Mouse (Mus musculus) hindbrain, embryonic 12.5 days (tissue): ENCODE results near the gene Lrrc74b. TPM values are rescaled to one million over a fixed set of nuclear protein-coding genes. Genes with fewer than 3 reads are reported as not detected.
A peak's percentile ranks its signal among the peaks of the same experiment; 100 is the strongest.

Experiments
- ATAC-seq: fragments of 200-750 bp; cut with Nextera tagmentation; 2 replicates; pipeline ENCODE4 v1.8.0; 2017; ENCODE audit warnings: moderate TSS enrichment; ENCODE audit not compliant: low FRiP score
- H3K27ac ChIP-seq: fragments of 300-500 bp; sonication (generic); 2 replicates; pipeline ENCODE4 v1.5.1; 2016; ENCODE audit warnings: mild to moderate bottlenecking
- H3K27me3 ChIP-seq: fragments of 300-500 bp; sonication (generic); 2 replicates; pipeline ENCODE4 v1.6.1; 2016; ENCODE audit warnings: mild to moderate bottlenecking
- H3K36me3 ChIP-seq: fragments of 300-500 bp; sonication (generic); 2 replicates; pipeline ENCODE4 v1.6.1; 2016; ENCODE audit warnings: mild to moderate bottlenecking
- H3K4me1 ChIP-seq: fragments of 300-500 bp; sonication (generic); 2 replicates; pipeline ENCODE4 v1.6.1; 2016
- H3K4me2 ChIP-seq: fragments of 300-500 bp; sonication (generic); replicated peaks from 2 replicates; pipeline ENCODE4 v1.6.1; 2016; ENCODE audit warnings: mild to moderate bottlenecking
- H3K4me3 ChIP-seq: fragments of 300-500 bp; sonication (generic); 2 replicates; pipeline ENCODE4 v1.5.1; 2016; ENCODE audit warnings: mild to moderate bottlenecking
- H3K9ac ChIP-seq: fragments of 300-500 bp; sonication (generic); 2 replicates; pipeline ENCODE4 v1.6.1; 2016; ENCODE audit warnings: mild to moderate bottlenecking, moderate library complexity
- H3K9me3 ChIP-seq: fragments of 300-500 bp; sonication (generic); replicated peaks from 2 replicates; pipeline ENCODE4 v1.6.1; 2016; ENCODE audit warnings: mild to moderate bottlenecking
- WGBS: fragments of 180-500 bp; shearing (Covaris S2); methylation state at CpG from one replicate; pipeline ENCODE4 v1.1.7; 2016; 5-methylcytosine and 5-hydroxymethylcytosine counted together
- polyA plus RNA-seq: library from polyadenylated mRNA; unstranded; fragments of >200 nt; fragmentation: Nextera tagmentation; extraction: Ambion mirVana; gene quantifications from 2 replicates; pipeline ENCODE4 v1.2.1, GENCODE M21; 2016

The Lrrc74b gene
- polyA plus RNA-seq, 1 experiment from 2014 or later: 1.1 TPM

DNA sequence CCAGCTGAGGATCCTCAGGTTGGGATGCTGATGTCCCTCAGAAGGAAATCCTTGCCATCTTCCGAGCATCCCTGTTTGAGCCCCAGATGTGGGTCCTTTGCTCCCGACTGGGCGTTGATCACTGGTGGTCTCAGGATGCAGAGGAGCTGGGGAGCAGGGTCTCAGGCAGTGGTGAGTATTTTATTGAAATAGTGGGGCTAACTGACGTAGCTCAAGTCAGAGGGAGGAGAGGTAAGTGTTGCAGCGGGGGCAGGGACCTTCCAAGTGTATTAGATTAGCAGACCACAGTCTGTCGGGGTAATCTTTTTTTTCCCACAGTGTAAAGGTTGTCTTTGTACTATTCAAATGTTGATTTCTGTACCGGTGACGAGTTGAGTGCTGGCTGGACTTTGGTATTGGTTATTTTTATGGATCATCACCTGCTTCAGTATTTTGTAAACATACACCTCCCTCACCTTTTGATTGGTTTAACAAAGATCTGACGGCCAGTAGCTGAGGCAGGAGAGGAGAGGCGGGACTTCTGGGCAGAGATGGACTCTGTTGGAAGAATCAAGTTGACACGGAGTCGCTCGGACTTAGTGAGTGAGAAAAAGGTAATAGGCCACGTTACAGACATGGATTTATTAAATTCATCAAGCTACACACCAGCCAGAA is 28.2 kb downstream of the Lrrc74b start:
- H3K27ac ChIP-seq: no peak overlapping the region
- WGBS: 71% methylated on average over 14 of the region's 14 CpGs
- peaks cover 12% of the 10 kb centered on the region for H3K36me3 ChIP-seq
- H3K9ac ChIP-seq: no peak overlapping the region
- no peak overlapping the region for H3K4me3 ChIP-seq
- H3K4me1 ChIP-seq: peaks cover 17% of the 10 kb centered on the region
- H3K9me3 ChIP-seq: no peaks in the 10 kb centered on the region
- H3K27me3 ChIP-seq: no peaks in the 10 kb centered on the region
- ATAC-seq: no peak
- H3K4me2 ChIP-seq: no peak overlapping the region

DNA sequence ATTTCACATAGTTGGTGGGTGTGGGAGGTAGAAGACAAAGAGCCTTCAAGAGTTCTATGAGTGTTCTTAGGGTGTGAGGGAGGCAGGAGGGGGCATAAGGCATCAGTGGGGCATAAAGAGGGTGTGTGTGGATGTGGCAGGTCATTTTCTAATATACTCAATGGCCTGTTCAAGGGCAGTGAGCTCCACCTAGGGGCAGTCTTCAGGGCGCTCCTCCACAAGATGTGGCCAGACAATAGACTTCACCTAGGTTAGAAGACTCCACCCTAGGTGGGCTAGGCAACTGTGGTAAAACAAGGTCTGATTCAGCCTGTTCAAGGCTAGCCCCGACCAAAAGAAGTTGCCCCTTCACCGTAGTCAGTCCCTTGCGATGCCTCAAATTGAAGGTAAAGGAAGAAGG is 28.8 kb downstream of the Lrrc74b start:
- no peak overlapping the region for H3K4me3 ChIP-seq
- WGBS: 43% methylated on average over 4 of the region's 4 CpGs

DNA sequence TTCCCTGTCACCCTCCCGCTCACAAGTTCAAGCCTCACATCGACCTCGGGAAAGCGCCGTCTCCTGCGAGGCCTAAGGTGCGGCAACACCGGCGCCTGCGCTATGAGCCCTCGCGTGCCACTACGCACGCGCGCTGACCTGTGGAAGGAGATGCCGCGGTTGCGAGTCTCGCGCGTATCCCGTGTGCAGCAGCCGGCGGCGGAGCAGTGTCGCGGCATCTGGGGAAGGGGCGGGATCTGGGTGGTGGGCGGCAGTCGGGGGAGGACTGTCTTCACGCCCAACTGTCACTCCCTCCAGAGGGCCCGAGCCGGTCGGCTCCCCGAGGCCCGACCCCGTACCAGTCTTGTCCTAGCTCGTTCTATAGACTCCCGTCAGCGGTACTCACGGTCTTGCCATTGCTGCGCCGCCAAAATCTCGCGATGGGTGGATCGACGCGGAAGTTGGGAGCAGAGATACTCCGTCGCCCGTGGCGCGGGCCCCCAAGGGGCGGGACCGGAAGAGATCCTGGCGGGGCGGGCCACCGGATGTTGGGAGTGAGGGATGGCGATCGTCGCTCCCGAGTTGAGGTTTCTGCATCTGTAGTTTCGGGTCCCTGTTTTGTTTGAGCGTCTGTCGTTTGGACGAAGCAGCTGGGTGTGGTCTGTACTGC is 30.3 kb downstream of the Lrrc74b start, which contains the start of gene Thap7:
Gene Thap7, minus strand, starts transcription at position 497 of the 649 bp plus-strand sequence.
- peaks cover 33% of the 10 kb centered on the region for H3K36me3 ChIP-seq
- H3K27ac ChIP-seq: peak within 1 kb of the TSS; percentile 96
- ATAC-seq: peak; percentile 97
- H3K4me2 ChIP-seq: peak within 1 kb of the TSS; percentile 90
- H3K4me3 ChIP-seq: peak within 1 kb of the TSS; percentile 70
- H3K9ac ChIP-seq: peak within 1 kb of the TSS; percentile 87
- under 1% methylated on average over 67 of the region's 67 CpGs for WGBS
- H3K9me3 ChIP-seq: no peaks in the 10 kb centered on the region
- peaks cover 17% of the 10 kb centered on the region for H3K4me1 ChIP-seq
- H3K27me3 ChIP-seq: no peaks in the 10 kb centered on the region

More for the DNA sequence above, 28.8 kb downstream of the Lrrc74b start:
- no peak overlapping the region for H3K27ac ChIP-seq
- no peaks in the 10 kb centered on the region for H3K9me3 ChIP-seq
- 0 out of 2 replicates have a peak overlapping the region, but pooled peaks have one; percentile 90 for H3K4me2 ChIP-seq
- no peak for ATAC-seq
- H3K36me3 ChIP-seq: peaks cover 18% of the 10 kb centered on the region
- H3K9ac ChIP-seq: no peak overlapping the region
- H3K4me1 ChIP-seq: peaks cover 17% of the 10 kb centered on the region
- H3K27me3 ChIP-seq: no peaks in the 10 kb centered on the region

DNA sequence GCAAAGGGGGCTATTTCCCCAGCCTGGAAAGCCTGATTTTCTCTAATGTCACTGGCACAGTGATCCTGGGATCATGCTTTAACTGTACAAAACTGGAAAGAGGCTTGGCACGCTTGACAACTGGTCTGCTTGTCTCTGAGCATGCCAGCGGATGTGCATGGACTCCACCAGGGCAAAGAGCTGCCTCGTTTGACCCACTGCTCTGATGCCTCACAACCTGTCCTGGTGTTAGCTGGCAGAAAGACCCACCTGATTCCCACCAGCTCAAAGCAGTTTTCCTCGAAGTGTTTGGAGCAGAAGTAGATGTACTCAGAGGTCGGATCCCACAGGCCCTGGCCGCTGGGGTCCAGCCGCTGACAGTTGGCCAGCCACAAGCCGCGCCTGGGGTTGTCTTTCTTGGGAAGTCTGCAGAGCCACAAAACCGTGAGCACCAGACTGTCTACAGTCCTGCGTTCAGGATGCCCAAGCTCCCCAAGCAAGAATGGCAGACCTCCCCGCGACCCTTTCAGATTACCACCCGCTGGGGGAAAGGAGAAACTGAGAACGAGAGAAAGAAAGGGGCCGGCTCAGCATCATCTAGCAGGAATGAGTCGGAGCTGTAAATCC is 31.0 kb downstream of the Lrrc74b start:
- Histone ChIP-seq H3K4me2 (peak overlapping the region; percentile 90), H3K4me3 (peak overlapping the region; percentile 70), H3K27me3 (no peaks in the 10 kb centered on the region), H3K9ac (peak overlapping the region; percentile 87), H3K4me1 (peaks cover 17% of the 10 kb centered on the region), H3K27ac (peak overlapping the region; percentile 96), H3K9me3 (no peaks in the 10 kb centered on the region), H3K36me3 (peaks cover 40% of the 10 kb centered on the region)
- WGBS: 20% methylated on average over 17 of the region's 17 CpGs
- ATAC-seq: peak; percentile 6

DNA sequence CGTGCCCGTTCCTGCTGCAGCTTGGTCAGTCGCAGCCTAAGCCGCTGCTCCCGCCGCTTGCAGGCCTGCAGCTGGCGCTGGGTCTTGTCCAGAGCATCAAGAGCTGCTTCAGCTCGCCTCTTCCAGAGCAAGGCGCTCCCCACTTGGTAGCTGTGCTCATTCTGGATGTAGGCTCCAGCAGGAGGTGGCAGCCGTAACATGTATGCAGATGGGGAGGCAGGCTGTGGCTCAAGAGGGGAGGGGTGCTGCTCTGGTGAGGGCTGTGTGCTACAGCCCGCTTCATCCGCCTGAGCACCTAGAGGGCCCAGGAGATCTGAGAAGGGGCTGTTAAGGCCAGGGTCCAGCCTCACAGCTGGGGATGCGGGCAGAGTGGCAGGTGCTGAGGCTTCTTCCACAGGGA is 32.8 kb downstream of the Lrrc74b start:
- 87% methylated on average over 13 of the region's 13 CpGs for WGBS
- Histone ChIP-seq H3K9ac (no peak overlapping the region), H3K36me3 (peaks cover 54% of the 10 kb centered on the region), H3K27ac (no peak overlapping the region), H3K27me3 (no peaks in the 10 kb centered on the region), H3K4me2 (no peak overlapping the region), H3K9me3 (no peaks in the 10 kb centered on the region), H3K4me1 (peaks cover 17% of the 10 kb centered on the region), H3K4me3 (no peak overlapping the region)
- ATAC-seq: no peak

DNA sequence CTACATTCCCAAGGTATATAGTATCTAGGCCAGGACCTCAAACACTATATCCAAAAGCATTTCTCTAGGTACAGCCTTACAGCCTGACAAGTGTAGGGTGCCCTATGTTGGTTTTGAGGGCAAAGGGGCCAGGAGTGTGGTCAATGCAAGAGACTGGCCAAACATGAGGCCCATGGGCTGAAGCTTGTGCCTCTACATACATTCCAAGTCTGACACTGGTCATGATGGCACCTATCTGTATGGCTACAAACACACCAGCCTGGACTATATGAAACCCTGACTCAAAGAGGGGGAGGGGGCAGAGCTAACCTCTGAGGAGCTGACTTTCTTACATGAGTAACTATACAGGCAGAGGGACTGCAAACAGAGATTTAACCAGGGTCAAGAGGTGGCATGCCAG is 33.4 kb downstream of the Lrrc74b start:
- Histone ChIP-seq H3K4me1 (peaks cover 17% of the 10 kb centered on the region), H3K27ac (no peak overlapping the region), H3K36me3 (peaks cover 61% of the 10 kb centered on the region), H3K4me3 (no peak overlapping the region), H3K9me3 (no peaks in the 10 kb centered on the region), H3K4me2 (no peak overlapping the region), H3K9ac (no peak overlapping the region), H3K27me3 (no peaks in the 10 kb centered on the region)
- no peak for ATAC-seq

DNA sequence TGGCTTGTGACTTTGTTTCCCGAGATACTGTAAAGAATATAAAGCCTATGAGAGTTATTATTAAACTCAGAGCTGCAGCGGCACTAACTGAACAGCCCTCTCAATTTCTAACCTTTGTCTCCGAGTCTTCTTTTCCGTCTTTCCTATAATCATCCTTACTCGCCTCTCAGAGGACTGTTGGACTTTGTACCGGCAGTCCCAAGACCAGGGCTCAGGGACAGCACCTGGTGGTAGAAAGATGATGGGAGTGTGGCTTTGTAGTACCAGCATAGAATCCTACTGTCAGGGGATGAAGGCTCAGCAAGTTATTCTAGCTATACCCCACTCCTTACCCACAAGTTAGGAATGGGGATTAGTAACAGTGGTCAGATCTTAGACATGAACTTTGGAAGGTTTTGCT is 34.8 kb downstream of the Lrrc74b start:
- 93% methylated on average over 6 of the region's 6 CpGs for WGBS
- peaks cover 75% of the 10 kb centered on the region for H3K36me3 ChIP-seq

DNA sequence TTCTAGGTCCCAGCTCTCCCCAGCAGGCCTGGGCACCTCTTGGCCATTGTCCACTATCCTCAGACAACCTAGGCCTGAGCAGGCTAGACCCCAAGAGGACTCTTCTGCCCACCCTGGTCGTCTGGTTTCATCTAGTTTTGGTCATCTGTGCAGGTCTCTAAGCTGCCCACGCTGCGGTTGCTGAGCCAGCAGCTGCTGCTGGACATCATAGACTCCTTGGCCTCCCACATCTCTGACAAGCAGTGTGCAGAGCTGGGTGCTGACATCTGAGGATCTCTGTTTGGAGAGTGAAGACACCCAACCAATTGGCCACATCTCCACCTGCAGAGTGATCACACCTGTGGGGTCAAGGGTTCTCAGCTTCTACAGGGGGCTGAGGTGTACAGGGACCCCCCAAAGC is 35.5 kb downstream of the Lrrc74b start:
- no peak overlapping the region for H3K27ac ChIP-seq
- no peak overlapping the region for H3K4me2 ChIP-seq
- H3K4me3 ChIP-seq: no peak overlapping the region
- H3K4me1 ChIP-seq: peaks cover 9% of the 10 kb centered on the region
- no peaks in the 10 kb centered on the region for H3K9me3 ChIP-seq
- peaks cover 82% of the 10 kb centered on the region for H3K36me3 ChIP-seq
- WGBS: 92% methylated on average over 3 of the region's 3 CpGs
- no peak overlapping the region for H3K9ac ChIP-seq
- no peak for ATAC-seq
- H3K27me3 ChIP-seq: no peaks in the 10 kb centered on the region

More for the DNA sequence above, 34.8 kb downstream of the Lrrc74b start:
- peaks cover 9% of the 10 kb centered on the region for H3K4me1 ChIP-seq
- no peak overlapping the region for H3K27ac ChIP-seq
- no peaks in the 10 kb centered on the region for H3K27me3 ChIP-seq
- no peak overlapping the region for H3K4me3 ChIP-seq
- no peak overlapping the region for H3K4me2 ChIP-seq
- H3K9me3 ChIP-seq: no peaks in the 10 kb centered on the region
- no peak overlapping the region for H3K9ac ChIP-seq
- ATAC-seq: no peak

DNA sequence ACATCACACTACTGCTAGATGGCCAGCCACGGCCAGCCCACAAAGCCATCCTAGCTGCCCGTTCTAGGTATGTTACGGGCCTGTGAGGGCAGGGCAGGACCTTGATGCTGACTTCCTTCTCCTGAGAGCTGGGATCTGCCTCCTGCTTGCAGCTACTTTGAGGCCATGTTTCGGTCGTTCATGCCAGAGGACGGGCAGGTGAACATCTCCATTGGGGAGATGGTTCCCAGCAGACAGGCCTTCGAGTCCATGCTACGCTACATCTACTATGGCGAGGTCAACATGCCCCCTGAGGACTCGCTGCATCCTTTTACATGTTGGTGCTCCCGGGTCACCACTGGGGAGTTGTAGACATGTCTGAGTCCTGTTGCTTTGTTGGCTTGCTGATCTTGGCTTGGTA is 36.9 kb downstream of the Lrrc74b start:
- 95% methylated on average over 11 of the region's 11 CpGs for WGBS
- H3K4me3 ChIP-seq: no peak overlapping the region
- H3K36me3 ChIP-seq: peaks cover 95% of the 10 kb centered on the region
- no peak for ATAC-seq
- H3K27me3 ChIP-seq: no peaks in the 10 kb centered on the region
- no peak overlapping the region for H3K27ac ChIP-seq
- H3K9ac ChIP-seq: no peak overlapping the region
- H3K9me3 ChIP-seq: no peaks in the 10 kb centered on the region
- no peak overlapping the region for H3K4me2 ChIP-seq
- no peaks in the 10 kb centered on the region for H3K4me1 ChIP-seq

DNA sequence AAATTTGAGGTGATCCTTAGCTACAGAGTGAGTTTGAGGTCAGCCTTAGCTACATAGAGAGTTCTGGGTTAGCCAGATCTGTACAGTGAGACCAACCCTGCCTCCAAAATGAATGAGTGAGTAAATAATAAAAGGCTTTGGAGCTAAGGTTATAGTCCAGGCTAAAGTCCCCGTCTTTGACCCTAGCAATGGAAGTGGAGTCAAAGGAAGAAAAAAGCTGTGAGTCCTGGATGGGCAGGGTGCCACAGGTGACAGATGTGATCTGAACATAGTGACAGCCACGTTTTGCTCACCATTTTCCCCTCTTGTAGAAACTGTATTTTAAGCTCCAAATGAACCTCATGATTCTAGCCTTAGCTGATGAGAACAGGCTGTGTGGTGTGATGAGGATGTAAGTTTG is 42.1 kb downstream of the Lrrc74b start:
- Histone ChIP-seq H3K9ac (no peak overlapping the region), H3K27ac (no peak overlapping the region), H3K36me3 (peaks cover 91% of the 10 kb centered on the region), H3K4me2 (no peak overlapping the region), H3K27me3 (no peaks in the 10 kb centered on the region), H3K4me3 (no peak overlapping the region), H3K4me1 (no peaks in the 10 kb centered on the region), H3K9me3 (no peaks in the 10 kb centered on the region)
- no peak for ATAC-seq
- 81% methylated on average over 2 of the region's 2 CpGs for WGBS

DNA sequence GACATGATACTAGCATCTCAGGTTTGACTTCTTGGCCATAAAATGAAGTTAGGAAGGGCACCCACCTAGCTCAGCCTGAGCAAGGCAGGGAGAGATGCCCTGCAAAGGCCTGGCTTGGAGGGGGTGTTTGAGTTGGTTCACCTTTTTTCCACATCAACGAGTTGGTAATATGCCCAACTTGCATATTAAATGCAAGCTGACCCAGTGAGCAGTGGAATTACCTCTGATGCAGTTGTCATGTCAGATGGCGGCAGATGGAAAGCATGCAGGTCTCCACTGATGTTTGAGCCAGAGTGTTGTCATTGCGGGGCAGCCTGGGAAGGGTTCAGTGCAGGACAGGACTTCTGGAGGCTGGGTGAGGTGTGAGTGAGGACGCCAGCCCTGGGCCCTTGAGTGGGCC is 49.6 kb downstream of the Lrrc74b start:
- peaks cover 41% of the 10 kb centered on the region for H3K36me3 ChIP-seq
- peaks cover 13% of the 10 kb centered on the region for H3K4me1 ChIP-seq
- WGBS: 92% methylated on average over 4 of the region's 4 CpGs
- no peaks in the 10 kb centered on the region for H3K9me3 ChIP-seq
- no peak overlapping the region for H3K4me2 ChIP-seq
- ATAC-seq: no peak
- H3K4me3 ChIP-seq: no peak overlapping the region
- no peak overlapping the region for H3K9ac ChIP-seq
- no peaks in the 10 kb centered on the region for H3K27me3 ChIP-seq
- H3K27ac ChIP-seq: no peak overlapping the region

DNA sequence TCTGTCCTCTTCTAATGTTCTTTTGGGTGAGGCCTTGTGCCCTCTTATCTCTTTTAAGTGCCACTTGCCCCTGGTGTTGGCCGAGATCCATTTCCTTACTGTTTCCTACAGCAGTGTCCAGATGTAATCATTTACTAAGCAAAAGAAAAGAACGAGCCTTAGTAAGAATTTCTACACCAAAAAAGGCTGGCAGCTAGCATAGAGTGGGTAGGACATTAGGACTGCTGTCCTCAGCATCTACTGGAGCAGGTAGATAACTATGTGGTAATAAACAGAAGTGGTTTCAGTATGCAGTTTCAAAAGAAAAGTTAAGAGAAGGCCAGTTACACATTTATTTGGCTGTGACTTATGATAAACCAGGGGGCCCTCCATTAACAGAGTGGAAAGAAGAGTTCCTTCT is 50.4 kb downstream of the Lrrc74b start:
- Histone ChIP-seq H3K9me3 (no peaks in the 10 kb centered on the region), H3K27me3 (no peaks in the 10 kb centered on the region), H3K4me1 (peaks cover 13% of the 10 kb centered on the region), H3K4me3 (no peak overlapping the region), H3K9ac (no peak overlapping the region), H3K36me3 (peaks cover 34% of the 10 kb centered on the region), H3K4me2 (no peak overlapping the region), H3K27ac (no peak overlapping the region)
- no peak for ATAC-seq
- WGBS: 78% methylated on average over 2 of the region's 2 CpGs
